Mouse (Mus musculus) C2C12 (cell line): ENCODE results near the gene Sept9. TPM values are rescaled to one million over a fixed set of nuclear protein-coding genes. Genes with fewer than 3 reads are reported as not detected.
A peak's percentile ranks its signal among the peaks of the same experiment; 100 is the strongest.

Experiments used
- H3K27me3 ChIP-seq: one replicate; pipeline ENCODE4 v1.6.1; 2011; ENCODE audit not compliant: control insufficient read depth, insufficient read depth, insufficient read length
- H3K36me3 ChIP-seq: one replicate; pipeline ENCODE4 v1.6.1; 2011; ENCODE audit not compliant: control insufficient read depth, insufficient read depth
- H3K4me3 ChIP-seq: one replicate; pipeline ENCODE4 v1.5.1; 2011; ENCODE audit warnings: mild to moderate bottlenecking, control low read depth; ENCODE audit not compliant: poor library complexity, insufficient read depth, severe bottlenecking
- H3K79me2 ChIP-seq: one replicate; pipeline ENCODE4 v1.6.1; 2011; ENCODE audit not compliant: control insufficient read depth, insufficient read depth
- H3K79me3 ChIP-seq: one replicate; pipeline ENCODE4 v1.6.1; 2011; ENCODE audit warnings: low read depth, control low read depth
- H3ac ChIP-seq: one replicate; pipeline ENCODE3; 2011; ENCODE audit warnings: low read depth; ENCODE audit not compliant: control insufficient read depth, insufficient read length
- CEBPB ChIP-seq: IDR thresholded peaks from one replicate; pipeline ENCODE4 v1.6.1; 2011; ENCODE audit warnings: low read depth, mild to moderate bottlenecking, control low read depth, moderate library complexity
- CTCF ChIP-seq: IDR thresholded peaks from one replicate; pipeline ENCODE4 v1.5.1; 2011; ENCODE audit not compliant: control insufficient read depth, insufficient read depth, insufficient read length
- FOSL1 ChIP-seq: IDR thresholded peaks from one replicate; pipeline ENCODE4 v1.8.0; 2011; ENCODE audit warnings: mild to moderate bottlenecking, low read length; ENCODE audit not compliant: poor library complexity, insufficient read depth, severe bottlenecking
- MAX ChIP-seq: IDR thresholded peaks from one replicate; pipeline ENCODE4 v1.6.1; 2011; ENCODE audit warnings: mild to moderate bottlenecking, control low read depth
- MYOD1 ChIP-seq: IDR thresholded peaks from one replicate; pipeline ENCODE4 v1.6.1; 2011; ENCODE audit warnings: low read depth; ENCODE audit not compliant: control insufficient read depth, insufficient read length
- MYOG ChIP-seq: IDR thresholded peaks from one replicate; pipeline ENCODE4 v1.6.1; 2011; ENCODE audit not compliant: control insufficient read depth, insufficient read length; ENCODE audit errors: extremely low read depth
- USF1 ChIP-seq: IDR thresholded peaks from one replicate; pipeline ENCODE4 v1.6.1; 2011; ENCODE audit warnings: low read depth, mild to moderate bottlenecking, control low read depth, moderate library complexity
- polyA plus RNA-seq: library from polyadenylated mRNA; unstranded; fragments of >200 nt; fragmentation: generic; extraction: Trizol; gene quantifications from one replicate; pipeline ENCODE4 v1.2.1, GENCODE M21; 2012; ENCODE audit warnings: missing spikeins

The Sept9 gene
- polyA plus RNA-seq, 1 experiment = 266 TPM

- Histone ChIP-seq H3K79me3 (peaks cover 95% of the 10 kb centered on the region), H3K4me3 (no peak overlapping the region), H3K36me3 (peaks cover 72% of the 10 kb centered on the region), H3ac (no peak overlapping the region), H3K79me2 (peaks cover 100% of the 10 kb centered on the region), H3K27me3 (no peaks in the 10 kb centered on the region)
- TF ChIP-seq CEBPB (no peak), MYOD1 (no peak), MAX (no peak), CTCF (no peak), MYOG (no peak), USF1 (no peak), FOSL1 (no peak)
These were observed 102.9 kb downstream of the Sept9 start for GRCm38 (mm10) chr11:117302371-117302770.

- Histone ChIP-seq H3K36me3 (peaks cover 41% of the 10 kb centered on the region), H3K79me2 (peaks cover 100% of the 10 kb centered on the region), H3ac (no peak overlapping the region), H3K79me3 (peaks cover 92% of the 10 kb centered on the region), H3K27me3 (no peaks in the 10 kb centered on the region), H3K4me3 (no peak overlapping the region)
- TF ChIP-seq CTCF (no peak), FOSL1 (no peak), MAX (peak; percentile 55), MYOD1 (no peak)
These were observed 106.2 kb downstream of the Sept9 start for GRCm38 (mm10) chr11:117305509-117306188.

- TF ChIP-seq USF1 = no peak
- TF ChIP-seq CEBPB = no peak
- TF ChIP-seq CTCF = no peak
- no peak for TF ChIP-seq FOSL1
- TF ChIP-seq MAX = no peak
- no peak for TF ChIP-seq MYOG
- TF ChIP-seq MYOD1 = no peak
- H3K79me3 ChIP-seq = peaks cover 90% of the 10 kb centered on the region
- H3ac ChIP-seq = no peak overlapping the region
- peaks cover 100% of the 10 kb centered on the region for H3K79me2 ChIP-seq
- peaks cover 36% of the 10 kb centered on the region for H3K36me3 ChIP-seq
- no peaks in the 10 kb centered on the region for H3K27me3 ChIP-seq
- no peak overlapping the region for H3K4me3 ChIP-seq
These were observed 107.0 kb downstream of the Sept9 start for GRCm38 (mm10) chr11:117306311-117307088.

- H3K79me2 ChIP-seq = peaks cover 100% of the 10 kb centered on the region
- H3K79me3 ChIP-seq = peaks cover 91% of the 10 kb centered on the region
- H3K36me3 ChIP-seq = peaks cover 27% of the 10 kb centered on the region
- no peak overlapping the region for H3K4me3 ChIP-seq
- H3K27me3 ChIP-seq = no peaks in the 10 kb centered on the region
- TF ChIP-seq CEBPB (no peak), MAX (peak; percentile 94), MYOD1 (no peak), MYOG (no peak), USF1 (peak; percentile 5), FOSL1 (no peak), CTCF (no peak)
- H3ac ChIP-seq = peak overlapping the region; percentile 23
These were observed 108.7 kb downstream of the Sept9 start for GRCm38 (mm10) chr11:117307895-117308786.

- TF ChIP-seq CTCF (no peak), USF1 (no peak), MYOD1 (no peak), FOSL1 (no peak), MAX (no peak), CEBPB (no peak), MYOG (no peak)
- H3K27me3 ChIP-seq = no peaks in the 10 kb centered on the region
- peaks cover 89% of the 10 kb centered on the region for H3K79me3 ChIP-seq
- H3K4me3 ChIP-seq = no peak overlapping the region
- H3ac ChIP-seq = peak overlapping the region; percentile 55
- H3K79me2 ChIP-seq = peaks cover 100% of the 10 kb centered on the region
- peaks cover 16% of the 10 kb centered on the region for H3K36me3 ChIP-seq
These were observed 109.9 kb downstream of the Sept9 start for GRCm38 (mm10) chr11:117309108-117309917.
